ENCODE assay signal across 9 mouse cellular contexts in the genomic region with DNA sequence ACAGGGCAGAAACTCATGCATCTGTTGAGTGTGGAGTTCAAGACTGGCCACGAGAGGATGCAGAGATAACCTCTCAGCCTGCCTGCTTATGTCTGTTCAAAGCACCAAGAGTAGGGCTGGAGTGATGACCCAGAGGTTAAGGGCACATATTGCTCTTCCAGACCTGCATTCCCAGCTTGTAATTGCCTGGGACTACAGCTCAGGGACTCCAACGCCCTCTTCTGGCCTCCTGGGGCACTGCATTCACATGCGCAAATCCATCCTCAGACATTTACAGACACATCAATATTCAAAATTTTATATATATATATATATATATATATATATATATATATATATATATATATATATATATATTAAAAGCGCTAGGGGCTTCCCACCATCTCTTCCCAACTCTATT.
A peak's percentile ranks its signal among the peaks of the same experiment; 100 is the strongest.
DNase-seq lines count a peak whose midpoint lies in the region; ATAC-seq and TF ChIP-seq lines count a peak whose summit lies in the region.
"Had no signal": no experiment of that assay in that cellular context is flagged by ENCODE, and none has a peak within 500 bp of the region (broad histone marks: within the 10 kb centered on the region; RNA-seq: fewer than 3 reads in every experiment).

No protein-coding gene starts in this region.

- no peak for DNase-seq in intestine, embryonic 14.5 days (ENCODE audit: low spot score)
- DNase-seq in midbrain, embryonic 10.5 days (ENCODE audit: low spot score), result no peak
- DNase-seq in ovary, postnatal 36 days (ENCODE audit: low spot score), result no peak
- no peak for DNase-seq in embryo, embryonic 9.5 days (ENCODE audit: extremely low spot score)
- no peak for DNase-seq in cerebellum, adult 18-20 months

- H3K4me1 ChIP-seq in intestine, embryonic 14.5 days (replicated peaks; ENCODE audit: control insufficient read depth, insufficient read depth, low read length), result peaks cover 69% of the 10 kb centered on the region
- peaks cover 60% of the 10 kb centered on the region for H3K4me1 ChIP-seq in intestine, embryonic 16.5 days (ENCODE audit: control insufficient read depth, insufficient read depth, low read length)
- H3K4me1 ChIP-seq in ES-Bruce4 (ENCODE audit: control insufficient read depth, insufficient read depth, low read length), result peaks cover 8% of the 10 kb centered on the region
- H3K4me1 ChIP-seq in cortical plate, adult 2 months (ENCODE audit: control insufficient read depth, insufficient read depth, low read length), result peaks cover 15% of the 10 kb centered on the region
- peaks cover 91% of the 10 kb centered on the region for H3K4me1 ChIP-seq in midbrain, embryonic 10.5 days

- no peaks in the 10 kb centered on the region for H3K36me3 ChIP-seq in intestine, embryonic 14.5 days (ENCODE audit: control insufficient read depth, insufficient read depth, low read length)
- H3K36me3 ChIP-seq in intestine, embryonic 16.5 days (ENCODE audit: control insufficient read depth, insufficient read depth, low read length), result no peaks in the 10 kb centered on the region
- H3K36me3 ChIP-seq in ES-Bruce4 (ENCODE audit: control insufficient read depth, insufficient read depth, low read length, poor library complexity, severe bottlenecking), result no peaks in the 10 kb centered on the region
- no peaks in the 10 kb centered on the region for H3K36me3 ChIP-seq in midbrain, embryonic 10.5 days

- no peaks in the 10 kb centered on the region for H3K9me3 ChIP-seq in intestine, embryonic 14.5 days (ENCODE audit: control insufficient read depth, low read length)
- H3K9me3 ChIP-seq in intestine, embryonic 16.5 days (ENCODE audit: control insufficient read depth, low read length), result no peaks in the 10 kb centered on the region
- no peaks in the 10 kb centered on the region for H3K9me3 ChIP-seq in ES-Bruce4 (replicated peaks; ENCODE audit: control insufficient read depth, insufficient read depth, low read length, poor library complexity, severe bottlenecking)
- no peaks in the 10 kb centered on the region for H3K9me3 ChIP-seq in midbrain, embryonic 10.5 days (replicated peaks)

- 52% methylated on average over 4 of the region's 4 CpGs for WGBS in intestine, embryonic 14.5 days
- 52% methylated on average over 4 of the region's 4 CpGs for WGBS in intestine, embryonic 16.5 days
- WGBS in midbrain, embryonic 10.5 days, result 60% methylated on average over 4 of the region's 4 CpGs

- H3K9ac ChIP-seq in intestine, embryonic 14.5 days (ENCODE audit: low read length), result no peak overlapping the region
- no peak overlapping the region for H3K9ac ChIP-seq in intestine, embryonic 16.5 days (ENCODE audit: low read depth, low read length)
- no peak overlapping the region for H3K9ac ChIP-seq in ES-Bruce4 (ENCODE audit: low read depth, poor library complexity, severe bottlenecking)

- 0 out of 2 replicates have a peak overlapping the region, but pooled peaks have one; percentile 54 for H3K27ac ChIP-seq in intestine, embryonic 14.5 days (ENCODE audit: low read depth)
- no peak overlapping the region for H3K27ac ChIP-seq in intestine, embryonic 16.5 days (ENCODE audit: low read length)
- H3K27ac ChIP-seq in ES-Bruce4 (ENCODE audit: insufficient read depth, low read length), result no peak overlapping the region
- H3K27ac ChIP-seq in cortical plate, adult 2 months (ENCODE audit: insufficient read depth, low read length), result no peak overlapping the region
- 0 out of 2 replicates have a peak overlapping the region, but pooled peaks have one; percentile 46 for H3K27ac ChIP-seq in midbrain, embryonic 10.5 days (replicated peaks)

- ATAC-seq in intestine, embryonic 14.5 days (replicated peaks; ENCODE audit: low FRiP score, low TSS enrichment, low read depth), result no peak
- ATAC-seq in intestine, embryonic 16.5 days, result no peak
- ATAC-seq: activated CD4-positive, CD25-positive, alpha-beta regulatory T cell, adult 4 months had no signal

- peak; percentile 72 for TF ChIP-seq CTCF in ES-Bruce4 (IDR thresholded peaks at IDR 0.05; ENCODE audit: low read depth, low read length)
- TF ChIP-seq CTCF in cortical plate, adult 2 months (IDR thresholded peaks at IDR 0.05; ENCODE audit: extremely low read depth, insufficient read depth, low read length), result peak; percentile 31

- peak overlapping the region; percentile 32; the same call in 1 of the 2 replicates for H3K4me2 ChIP-seq in intestine, embryonic 14.5 days (ENCODE audit: low read length)
- no peak overlapping the region for H3K4me2 ChIP-seq in intestine, embryonic 16.5 days (ENCODE audit: low read depth, low read length)

- peaks cover 4% of the 10 kb centered on the region; the same call in 1 of the 2 replicates for H3K27me3 ChIP-seq in intestine, embryonic 14.5 days (replicated peaks; ENCODE audit: control insufficient read depth, insufficient read depth, low read length)
- no peaks in the 10 kb centered on the region; the same call in 1 of the 2 replicates for H3K27me3 ChIP-seq in intestine, embryonic 16.5 days (replicated peaks; ENCODE audit: control insufficient read depth, insufficient read depth, low read length)
- no peaks in the 10 kb centered on the region for H3K27me3 ChIP-seq in ES-Bruce4 (ENCODE audit: control insufficient read depth, insufficient read depth, low read length, poor library complexity, severe bottlenecking)
- H3K27me3 ChIP-seq in midbrain, embryonic 10.5 days (ENCODE audit: low read depth, poor library complexity, severe bottlenecking), result peaks cover 84% of the 10 kb centered on the region

- no peak overlapping the region for H3K4me3 ChIP-seq in intestine, embryonic 14.5 days (ENCODE audit: low read depth, low read length)
- H3K4me3 ChIP-seq in intestine, embryonic 16.5 days (ENCODE audit: low read length), result no peak overlapping the region
- H3K4me3 ChIP-seq in ES-Bruce4 (ENCODE audit: low read depth, low read length), result no peak overlapping the region
- H3K4me3 ChIP-seq in cortical plate, adult 2 months (ENCODE audit: insufficient read depth, low read length), result no peak overlapping the region
- H3K4me3 ChIP-seq in midbrain, embryonic 10.5 days, result no peak overlapping the region

- no peak for TF ChIP-seq POLR2A in ES-Bruce4 (IDR thresholded peaks at IDR 0.05; ENCODE audit: insufficient read depth, low read length)
- no peak for TF ChIP-seq POLR2A in cortical plate, adult 2 months (IDR thresholded peaks at IDR 0.05; ENCODE audit: extremely low read depth, insufficient read depth, low read length)

- no peak for TF ChIP-seq EP300 in ES-Bruce4 (IDR thresholded peaks at IDR 0.05; ENCODE audit: insufficient read depth, low read depth, low read length)

Comparison
In these comparisons a context has a peak if more than half of its experiments do, and no peak if none do; other contexts are left out.
1. H3K27ac ChIP-seq: peak in intestine, embryonic 14.5 days (single experiment) and midbrain, embryonic 10.5 days (single experiment); none in intestine, embryonic 16.5 days (single experiment), ES-Bruce4 (single experiment) and cortical plate, adult 2 months (single experiment).